Mouse (Mus musculus) neural tube, embryonic 10.5 days (tissue): ENCODE results near the gene Stat5a.

Experiments
- DNase-seq: peaks from one replicate; pipeline ENCODE4 v3.0.0-alpha.2; 2017; ENCODE audit warnings: low spot score; ENCODE audit errors: extremely low spot score

Stat5a gene

DNA sequence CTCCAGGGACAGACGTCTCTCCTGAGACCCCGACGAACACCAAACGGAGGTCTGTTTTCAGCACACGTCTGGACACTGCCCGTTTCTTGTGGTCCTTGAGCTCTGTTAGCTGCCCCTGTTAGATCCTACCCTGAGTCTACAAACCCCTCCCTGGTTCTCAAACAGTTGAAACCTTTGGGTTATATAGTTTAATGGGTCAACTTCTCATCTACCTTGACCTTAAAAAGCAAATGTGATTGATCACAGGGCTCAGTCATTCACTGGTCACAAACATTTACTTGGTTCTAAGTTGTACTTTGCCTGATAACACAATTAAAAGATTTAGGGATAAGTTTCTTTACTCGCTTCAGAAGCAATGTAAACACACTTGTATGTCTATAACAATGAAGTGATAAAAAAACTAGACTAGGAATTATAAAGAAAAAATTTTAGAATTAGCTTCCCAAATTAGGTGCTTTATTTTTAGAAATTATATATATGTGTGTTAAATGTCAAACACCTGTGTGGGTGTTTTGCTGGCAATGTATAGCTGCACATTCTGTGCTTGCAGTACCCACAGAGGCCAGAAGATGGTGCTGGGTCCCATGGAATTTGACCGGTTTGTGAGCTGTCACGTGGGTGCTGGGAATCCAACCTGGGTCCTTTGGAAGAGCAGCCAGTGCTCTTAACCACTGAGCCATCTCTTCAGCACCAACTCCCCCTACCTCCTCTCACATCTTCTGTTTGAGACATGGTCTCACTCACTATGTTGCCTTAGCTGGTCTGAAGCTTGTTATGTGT is 22.0 kb upstream of the Stat5a start:
- no peak for DNase-seq

GRCm38 (mm10) chr11:100838894-100839293 is 20.3 kb upstream of the Stat5a start:
- no peak for DNase-seq

DNA sequence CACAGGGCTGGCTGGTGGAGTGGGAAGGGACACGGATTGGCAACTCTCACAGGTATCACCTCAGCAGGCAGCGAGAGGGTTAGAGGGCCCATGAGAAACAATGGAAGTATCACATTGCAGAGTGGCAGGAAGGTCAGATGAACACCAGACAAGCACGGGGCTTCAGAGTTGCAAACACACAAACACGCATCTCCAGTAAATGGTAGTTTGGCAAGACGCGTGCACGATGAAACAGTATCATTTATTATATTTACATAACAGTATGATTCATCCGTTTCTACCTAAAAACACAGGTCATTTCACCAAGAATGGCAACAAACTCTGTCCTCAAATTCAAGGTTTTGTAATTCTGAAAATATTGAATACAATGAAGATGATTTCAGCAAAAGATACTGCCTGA is 19.6 kb upstream of the Stat5a start:
- no peak for DNase-seq

GRCm38 (mm10) chr11:100840866-100841265 is 18.3 kb upstream of the Stat5a start:
- DNase-seq = no peak

GRCm38 (mm10) chr11:100842025-100842424 is 17.1 kb upstream of the Stat5a start:
- DNase-seq = no peak

- DNase-seq = no peak
Measured at GRCm38 (mm10) chr11:100843070-100843669, 16.0 kb upstream of the Stat5a start.

- DNase-seq = no peak
Measured at GRCm38 (mm10) chr11:100844121-100844520, 15.0 kb upstream of the Stat5a start.

DNA sequence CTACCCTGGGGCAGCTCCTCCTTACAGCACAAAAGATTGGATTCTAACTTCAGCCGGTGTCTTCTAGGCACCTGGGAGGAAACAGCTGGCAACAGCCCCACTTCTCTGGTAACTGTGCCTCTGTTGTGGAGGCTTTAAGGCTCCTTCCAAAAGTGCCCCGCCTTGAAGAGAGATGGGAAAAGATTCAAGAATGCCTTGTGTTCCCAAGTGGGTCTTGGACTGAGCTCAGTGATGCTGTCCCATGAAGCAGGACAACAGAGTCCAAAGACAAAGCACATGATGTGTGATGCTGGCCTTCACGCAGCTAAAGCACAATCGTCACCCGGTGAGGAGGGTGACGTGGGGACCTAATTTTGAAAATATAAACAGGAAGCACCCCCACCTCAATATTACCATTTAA is 13.4 kb upstream of the Stat5a start:
- DNase-seq = no peak

- DNase-seq = no peak
Measured at GRCm38 (mm10) chr11:100847572-100847971, 11.6 kb upstream of the Stat5a start.

DNA sequence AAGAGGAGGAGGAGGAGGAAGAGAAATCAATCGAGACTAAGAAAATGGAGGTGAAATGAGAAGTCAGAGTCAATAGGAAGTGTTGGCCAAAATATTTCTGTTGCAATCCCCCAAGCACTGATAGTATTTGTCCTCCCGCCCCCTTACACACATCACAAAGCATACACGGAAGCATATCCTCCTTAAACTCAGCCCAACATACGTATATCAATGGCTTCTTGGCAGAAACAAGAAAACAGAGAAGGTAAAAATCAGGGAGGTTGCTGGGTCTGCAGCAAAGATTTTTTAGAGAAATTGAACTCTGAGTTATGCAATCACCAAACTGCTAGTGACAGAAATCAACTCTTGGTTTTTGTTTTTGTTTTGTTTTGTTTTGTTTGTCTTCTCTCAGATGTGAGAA is 11.1 kb upstream of the Stat5a start:
- DNase-seq = no peak

DNA sequence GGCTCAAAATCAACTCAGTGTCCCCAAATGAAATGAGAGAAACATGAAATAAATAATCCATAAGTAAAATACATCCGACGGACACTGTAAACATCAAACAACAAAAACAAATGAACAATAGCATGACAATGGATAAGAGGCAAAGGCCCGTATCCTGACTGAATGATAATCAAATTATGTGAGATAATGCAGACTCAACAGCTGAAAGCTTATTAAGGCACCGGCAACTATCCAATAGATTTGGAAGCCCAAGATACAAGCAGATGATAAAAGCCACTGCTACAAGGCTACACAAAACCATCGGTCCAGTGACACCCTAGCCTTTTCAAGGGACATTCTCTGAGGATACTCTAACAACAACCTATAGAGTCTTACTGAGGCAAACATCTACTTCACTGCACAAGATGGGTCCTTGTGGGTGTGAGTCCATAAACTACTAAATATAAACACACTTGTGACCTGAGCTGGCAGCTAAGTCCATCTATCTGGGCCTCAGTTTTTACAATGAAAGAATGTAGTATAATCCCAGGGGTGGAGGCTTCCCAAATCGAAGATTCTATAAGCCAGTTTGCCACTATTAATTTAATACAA is 10.3 kb upstream of the Stat5a start:
- no peak for DNase-seq

DNA sequence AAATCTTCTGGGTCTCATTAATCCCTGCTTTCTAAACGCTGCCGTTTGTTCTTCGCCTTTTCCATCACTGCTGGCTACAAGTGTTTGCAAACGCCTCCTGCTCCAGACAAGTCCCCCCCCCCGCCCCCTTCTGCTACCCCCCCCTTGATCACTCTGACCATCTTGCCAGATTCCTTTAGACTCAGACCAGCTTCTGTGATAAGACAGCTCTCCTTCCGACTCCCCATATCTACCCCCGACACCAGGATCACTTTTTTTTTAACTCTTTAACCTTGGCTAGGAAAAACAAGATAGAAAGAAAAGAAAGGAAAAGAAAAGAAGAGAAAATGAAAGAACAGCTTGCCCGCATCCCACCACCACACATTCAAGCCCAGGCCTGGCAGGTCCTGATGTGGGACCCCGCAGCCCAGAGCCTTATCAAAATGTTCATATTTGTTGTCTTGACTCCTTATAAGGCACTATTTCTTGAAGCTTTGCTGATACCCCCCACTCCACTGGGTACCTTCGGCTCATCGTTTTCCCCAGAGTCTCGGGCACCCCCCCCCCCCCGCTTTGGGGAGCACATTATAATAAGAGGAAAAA is 9.6 kb upstream of the Stat5a start:
- no peak for DNase-seq

- DNase-seq = peak; percentile 75
Measured at GRCm38 (mm10) chr11:100850038-100850777, 8.9 kb upstream of the Stat5a start, which contains the start of gene Stat5b. Gene Stat5b, minus strand, starts transcription at chr11:100850724.

- peak; percentile 69 for DNase-seq
Measured at GRCm38 (mm10) chr11:100850778-100851528, 8.2 kb upstream of the Stat5a start.

- no peak for DNase-seq
Measured at GRCm38 (mm10) chr11:100852088-100852487, 7.1 kb upstream of the Stat5a start.

- DNase-seq = no peak
Measured at GRCm38 (mm10) chr11:100853018-100853417, 6.1 kb upstream of the Stat5a start.

- no peak for DNase-seq
Measured at GRCm38 (mm10) chr11:100854268-100854667, 4.9 kb upstream of the Stat5a start.

DNA sequence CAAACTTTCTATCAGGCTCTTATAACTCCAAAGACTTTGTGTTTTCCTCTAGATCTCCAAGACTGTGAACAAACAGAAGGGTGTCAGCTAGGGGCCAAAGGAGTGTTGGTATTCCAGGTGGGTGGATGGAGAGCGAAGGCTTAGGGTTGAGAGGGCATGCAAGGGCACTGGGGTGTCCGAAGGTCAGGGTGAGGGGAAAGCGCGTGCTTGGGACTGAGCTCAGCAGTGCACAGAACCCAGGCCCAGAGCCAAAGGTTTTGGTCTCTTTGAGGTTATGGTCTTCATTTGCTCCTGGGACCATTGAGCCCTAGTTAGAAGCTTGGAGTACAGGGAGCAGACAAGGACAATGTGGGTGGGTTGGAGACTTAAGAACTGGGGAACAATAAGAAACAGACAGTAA is 4.0 kb upstream of the Stat5a start:
- no peak for DNase-seq

DNA sequence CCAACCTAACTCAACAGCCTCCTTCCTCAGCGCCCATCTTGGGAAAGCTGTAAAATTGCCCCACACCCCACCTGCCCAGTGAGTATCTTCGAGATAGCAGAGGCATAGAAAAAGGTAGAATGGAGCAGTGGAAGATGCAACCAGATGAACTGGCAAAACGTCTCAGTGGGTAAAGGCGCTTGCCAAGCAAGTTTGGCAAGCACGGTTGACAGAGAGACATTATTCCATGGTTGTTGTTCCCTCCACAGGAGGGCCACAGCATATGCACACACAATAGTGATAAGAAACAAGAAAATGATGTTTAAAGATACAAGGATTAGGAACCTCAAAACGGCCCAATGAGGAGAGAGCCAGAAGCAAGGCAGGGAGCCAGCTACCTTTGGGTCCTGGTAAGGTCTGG is 1.2 kb upstream of the Stat5a start:
- no peak for DNase-seq

DNA sequence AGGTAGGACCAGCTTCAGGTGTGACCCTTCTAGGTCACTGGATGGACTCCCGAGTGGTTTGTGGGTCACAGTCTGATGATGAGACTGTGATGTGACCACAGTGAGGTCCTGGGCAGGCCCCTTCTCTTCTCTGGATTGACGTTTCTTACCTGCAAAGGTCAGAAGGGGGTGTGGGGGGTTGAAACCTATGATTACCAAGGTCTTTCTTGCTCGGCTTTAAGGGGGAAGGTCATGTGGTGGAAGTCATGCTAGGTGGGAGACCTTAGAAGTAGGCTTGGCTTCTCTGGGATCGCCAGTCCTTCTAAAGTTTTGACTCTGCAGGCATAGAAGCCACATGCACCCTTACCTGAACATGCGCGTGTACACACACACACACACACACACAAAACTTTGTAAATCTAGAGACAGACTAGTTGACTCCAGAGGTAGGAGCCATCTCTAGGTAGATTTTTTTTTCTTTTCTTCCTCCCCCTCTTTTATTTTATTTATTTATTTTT is 476 bp downstream of the Stat5a start:
- no peak for DNase-seq
